Mouse (Mus musculus) limb, embryonic 14.5 days (tissue): ENCODE data around the gene Dmrt3. TPM values are rescaled to one million over a fixed set of nuclear protein-coding genes. Genes with fewer than 3 reads are reported as not detected.

ENCODE experiments used
- ATAC-seq: fragments of 200-750 bp; cut with Nextera tagmentation; 2 replicates; pipeline ENCODE4 v1.8.0; 2017; ENCODE audit warnings: low read depth, moderate number of reproducible peaks, moderate TSS enrichment; ENCODE audit not compliant: low FRiP score
- DNase-seq: peaks from one replicate; pipeline ENCODE4 v3.0.0-alpha.2; 2015; ENCODE audit warnings: low spot score
- H3K27ac ChIP-seq: fragments of 300-500 bp; sonication (generic); replicated peaks from 2 replicates; pipeline ENCODE4 v1.5.1; 2014; ENCODE audit warnings: low read depth, mild to moderate bottlenecking, low read length, moderate library complexity, mixed read lengths
- H3K27me3 ChIP-seq: fragments of 300-500 bp; sonication (generic); 2 replicates; pipeline ENCODE4 v1.6.1; 2014; ENCODE audit warnings: low read length, mixed read lengths; ENCODE audit not compliant: control insufficient read depth, insufficient read depth
- H3K36me3 ChIP-seq: fragments of 300-500 bp; sonication (generic); 2 replicates; pipeline ENCODE4 v1.6.1; 2014; ENCODE audit warnings: mild to moderate bottlenecking, low read length, moderate library complexity, mixed read lengths; ENCODE audit not compliant: control insufficient read depth, insufficient read depth
- H3K4me1 ChIP-seq: fragments of 300-500 bp; sonication (generic); 2 replicates; pipeline ENCODE4 v1.6.1; 2014; ENCODE audit warnings: antibody characterized with exemption, low read length, mixed read lengths; ENCODE audit not compliant: control insufficient read depth, insufficient read depth
- H3K4me2 ChIP-seq: fragments of 300-500 bp; sonication (generic); replicated peaks from 2 replicates; pipeline ENCODE4 v1.6.1; 2014; ENCODE audit warnings: low read depth, mild to moderate bottlenecking, low read length, moderate library complexity; ENCODE audit not compliant: severe bottlenecking
- H3K4me3 ChIP-seq: fragments of 300-500 bp; sonication (generic); replicated peaks from 2 replicates; pipeline ENCODE4 v1.5.1; 2014; ENCODE audit warnings: low read length
- H3K9ac ChIP-seq: fragments of 300-500 bp; sonication (generic); 2 replicates; pipeline ENCODE4 v1.6.1; 2014; ENCODE audit warnings: mild to moderate bottlenecking, low read depth, low read length, moderate library complexity; ENCODE audit not compliant: severe bottlenecking
- H3K9me3 ChIP-seq: fragments of 300-500 bp; sonication (generic); 2 replicates; pipeline ENCODE4 v1.6.1; 2016; ENCODE audit warnings: low read length; ENCODE audit not compliant: control insufficient read depth
- POLR2A ChIP-seq: fragments of 200-500 bp; IDR thresholded peaks from 2 replicates; pipeline ENCODE4 v1.8.0; 2012; ENCODE audit warnings: inconsistent platforms, mild to moderate bottlenecking, moderate library complexity, borderline replicate concordance; ENCODE audit not compliant: insufficient read depth, insufficient read length; ENCODE audit errors: extremely low read depth
- WGBS: fragments of 180-500 bp; shearing (Covaris S2); extraction: QIAGEN DNeasy Blood & Tissue Kit; methylation state at CpG from one replicate; pipeline ENCODE4 v1.1.7; 2014; 5-methylcytosine and 5-hydroxymethylcytosine counted together
- polyA plus RNA-seq, 2 experiments: library from polyadenylated mRNA; depleted of rRNA in 1 of 2; stranded (reverse) in 1 of 2; unstranded in 1 of 2; fragments of >200 nt; fragmentation: Nextera tagmentation in 1 of 2; extraction: Ambion mirVana in 1 of 2; gene quantifications; 2 replicates each; pipeline versions ENCODE4 v1.2.1 to v1.2.3; 2012 to 2014

Dmrt3 gene
- polyA plus RNA-seq, 2 experiments: 0.19 to 0.28 TPM

DNA sequence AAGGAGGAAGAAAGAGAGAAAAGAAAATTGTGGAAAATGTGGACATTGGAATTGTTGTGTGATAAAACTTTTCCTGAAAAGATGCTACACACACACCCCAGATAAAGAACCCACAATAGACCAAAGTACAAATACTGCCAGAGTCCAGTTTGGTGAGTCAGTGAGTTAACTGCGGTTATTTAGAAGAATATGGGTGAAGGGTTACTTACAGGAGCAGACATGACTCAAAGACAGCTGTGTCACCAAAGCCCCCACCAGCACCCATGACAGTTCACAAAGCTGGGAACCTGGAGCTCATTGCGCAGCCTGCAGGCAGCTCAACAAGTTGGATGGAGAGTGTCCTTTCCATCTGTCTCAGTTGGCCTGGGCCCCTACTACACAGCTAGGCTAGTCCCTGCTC, 31.7 kb upstream of the Dmrt3 start:
- ATAC-seq: no peak
- H3K9ac ChIP-seq: no peak overlapping the region
- H3K27me3 ChIP-seq: peaks cover 25% of the 10 kb centered on the region; the same call in 1 of the 2 replicates
- no peak overlapping the region for H3K4me2 ChIP-seq
- DNase-seq: no peak
- no peak overlapping the region for H3K27ac ChIP-seq
- TF ChIP-seq POLR2A: no peak
- no peak overlapping the region for H3K4me3 ChIP-seq
- 100% methylated on average over 2 of the region's 2 CpGs for WGBS
- no peaks in the 10 kb centered on the region for H3K36me3 ChIP-seq
- no peaks in the 10 kb centered on the region for H3K9me3 ChIP-seq
- H3K4me1 ChIP-seq: peaks cover 5% of the 10 kb centered on the region; the same call in 1 of the 2 replicates

DNA sequence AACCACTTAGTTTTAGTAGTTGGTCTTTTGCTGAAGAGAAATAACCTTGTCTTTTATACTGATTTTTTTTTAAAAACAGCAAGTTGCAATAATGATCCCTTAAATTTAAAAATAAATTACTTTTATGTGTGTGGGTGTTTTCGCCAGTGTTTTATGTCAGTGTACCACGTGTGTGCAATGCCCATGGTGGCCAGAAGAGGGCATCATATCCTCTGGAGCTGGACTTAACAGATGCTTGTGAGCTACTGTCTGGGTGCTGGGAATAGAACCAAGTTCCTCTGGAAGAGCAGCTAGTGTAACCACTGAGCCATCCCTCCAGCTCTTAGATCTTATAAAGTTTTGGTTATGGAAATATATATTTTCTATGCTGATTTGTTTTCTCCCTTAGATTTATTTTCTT, 30.7 kb upstream of the Dmrt3 start:
- Histone ChIP-seq H3K4me3 (no peak overlapping the region), H3K4me1 (peaks cover 5% of the 10 kb centered on the region; the same call in 1 of the 2 replicates), H3K9me3 (no peaks in the 10 kb centered on the region), H3K27ac (no peak overlapping the region), H3K4me2 (no peak overlapping the region), H3K27me3 (peaks cover 17% of the 10 kb centered on the region; the same call in 1 of the 2 replicates), H3K36me3 (no peaks in the 10 kb centered on the region), H3K9ac (no peak overlapping the region)
- ATAC-seq (no peak), DNase-seq (no peak)
- TF ChIP-seq POLR2A: no peak
- WGBS: 86% methylated on average over 2 of the region's 2 CpGs

DNA sequence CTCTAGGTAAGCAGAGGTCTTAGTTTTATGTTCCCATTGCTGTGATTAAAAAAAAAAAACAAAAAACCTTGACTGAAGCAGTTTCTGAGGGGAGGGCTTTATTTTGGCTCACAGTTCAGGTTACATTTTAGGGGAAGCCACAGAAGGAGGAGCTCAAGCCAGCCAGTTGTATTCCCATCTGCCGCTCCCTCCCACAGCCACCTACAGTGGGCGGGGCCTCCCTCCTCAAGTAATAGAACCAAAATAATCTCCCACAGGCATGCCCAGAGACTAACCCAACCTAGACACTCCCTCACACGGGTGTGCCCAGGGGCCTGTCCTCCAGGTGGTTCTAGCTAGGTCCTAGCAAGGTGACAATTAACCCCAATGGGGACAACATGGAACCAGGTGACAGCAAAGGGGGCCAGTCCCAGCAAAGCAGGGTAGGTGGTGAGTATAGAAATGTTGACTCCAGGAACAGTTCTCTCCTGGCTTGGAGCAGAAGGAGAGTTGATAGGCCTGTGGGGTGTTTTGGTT, 12.3 kb upstream of the Dmrt3 start:
- Histone ChIP-seq H3K4me1 (no peaks in the 10 kb centered on the region; the same call in 1 of the 2 replicates), H3K27ac (no peak overlapping the region), H3K9me3 (no peaks in the 10 kb centered on the region), H3K36me3 (no peaks in the 10 kb centered on the region), H3K4me3 (no peak overlapping the region), H3K4me2 (no peak overlapping the region), H3K27me3 (peaks cover 42% of the 10 kb centered on the region), H3K9ac (no peak overlapping the region)
- WGBS: 61% methylated on average over 3 of the region's 3 CpGs
- DNase-seq: no peak
- ATAC-seq: no peak
- TF ChIP-seq POLR2A: no peak

DNA sequence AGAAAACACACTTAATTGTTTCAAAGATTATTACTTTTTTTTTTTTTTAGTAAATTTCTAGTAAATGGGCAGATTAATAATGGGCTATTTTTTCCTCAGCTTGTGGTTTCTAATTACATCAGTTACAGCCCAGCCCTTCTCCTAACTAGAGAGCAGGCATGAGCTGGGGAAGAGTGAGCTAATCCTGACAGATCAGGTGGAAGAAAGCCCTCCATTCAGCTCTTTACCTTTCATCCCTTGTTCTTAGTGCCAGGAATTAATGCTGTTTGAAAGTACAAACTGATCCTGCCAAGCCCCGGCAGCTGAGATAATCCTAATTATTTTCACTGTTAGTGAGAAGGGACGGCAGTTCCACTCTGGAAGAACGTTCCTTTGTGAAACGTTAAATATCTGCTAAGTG, 11.5 kb upstream of the Dmrt3 start:
- no peak for TF ChIP-seq POLR2A
- no peak for DNase-seq
- H3K9me3 ChIP-seq: no peaks in the 10 kb centered on the region
- no peak overlapping the region for H3K9ac ChIP-seq
- no peak overlapping the region for H3K4me3 ChIP-seq
- H3K27me3 ChIP-seq: peaks cover 46% of the 10 kb centered on the region
- H3K27ac ChIP-seq: no peak overlapping the region
- no peaks in the 10 kb centered on the region; the same call in 1 of the 2 replicates for H3K4me1 ChIP-seq
- 8% methylated on average over 4 of the region's 4 CpGs for WGBS
- no peak for ATAC-seq
- H3K36me3 ChIP-seq: no peaks in the 10 kb centered on the region
- H3K4me2 ChIP-seq: no peak overlapping the region

DNA sequence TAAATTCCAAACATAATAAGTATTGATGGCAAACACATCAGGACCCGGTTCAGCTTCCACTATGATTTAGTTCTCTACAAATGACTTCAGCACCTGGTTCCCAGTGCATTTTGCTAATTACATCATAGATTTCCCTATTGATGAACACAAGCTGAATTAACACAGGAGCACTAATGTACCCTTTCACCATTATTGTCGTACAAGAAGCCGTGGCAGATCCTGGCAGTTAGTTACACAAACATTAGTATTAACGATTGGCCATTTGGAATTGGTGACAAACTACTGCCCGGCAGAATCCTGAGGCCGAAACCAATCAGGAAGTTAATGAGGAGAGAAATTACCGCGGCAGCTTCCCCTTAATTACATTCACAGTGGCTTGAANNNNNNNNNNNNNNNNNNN, 8.1 kb upstream of the Dmrt3 start:
- H3K9me3 ChIP-seq: no peaks in the 10 kb centered on the region
- 3% methylated on average over 8 of the region's 8 CpGs for WGBS
- H3K4me3 ChIP-seq: no peak overlapping the region
- no peak overlapping the region for H3K4me2 ChIP-seq
- TF ChIP-seq POLR2A: no peak
- H3K27ac ChIP-seq: no peak overlapping the region
- peaks cover 9% of the 10 kb centered on the region for H3K4me1 ChIP-seq
- H3K27me3 ChIP-seq: peaks cover 79% of the 10 kb centered on the region
- no peak for ATAC-seq
- H3K9ac ChIP-seq: no peak overlapping the region
- no peaks in the 10 kb centered on the region for H3K36me3 ChIP-seq
- DNase-seq: no peak
